Mouse (Mus musculus) right cerebral cortex, postnatal 36 days (tissue): ENCODE results near the gene Tmem30b.
"Not testable (repeated sequence)": the region's sequence is repeated elsewhere in the genome, so short reads cannot be mapped to it uniquely, and the experiment has no call there.

ENCODE experiments used
- DNase-seq, 2 experiments: peaks; one replicate each; pipeline ENCODE4 v3.0.0; 2022; ENCODE audit warnings: low spot score in 2 of 2, mixed read lengths in 1 of 2

Gene Tmem30b

GRCm38 (mm10) chr12:73546086-73546711 lies at the start of gene Tmem30b:
Tmem30b (minus strand) TSS chr12:73546392.
- no peak for DNase-seq

GRCm38 (mm10) chr12:73595226-73595625 lies 49.0 kb upstream of the Tmem30b start:
- no peak for DNase-seq

- DNase-seq = no peak
These were observed 48.1 kb upstream of the Tmem30b start for GRCm38 (mm10) chr12:73594177-73594745.

GRCm38 (mm10) chr12:73593021-73593798 lies 47.0 kb upstream of the Tmem30b start:
- peak in 1 of 2 experiments; percentile 5 for DNase-seq

GRCm38 (mm10) chr12:73591625-73592024 lies 45.4 kb upstream of the Tmem30b start:
- DNase-seq = no peak

- DNase-seq = no peak
These were observed 44.6 kb upstream of the Tmem30b start for GRCm38 (mm10) chr12:73590627-73591276.

- no peak for DNase-seq
These were observed 41.1 kb upstream of the Tmem30b start for GRCm38 (mm10) chr12:73587262-73587661.

- DNase-seq = no peak
These were observed 39.7 kb upstream of the Tmem30b start for GRCm38 (mm10) chr12:73585850-73586249.

- no peak for DNase-seq
These were observed 39.1 kb upstream of the Tmem30b start for GRCm38 (mm10) chr12:73585241-73585801.

GRCm38 (mm10) chr12:73584610-73585240 lies 38.5 kb upstream of the Tmem30b start, which contains the start of gene Prkch:
Prkch (plus strand) TSS chr12:73584796.
- DNase-seq = peak; percentile 58 to 59

GRCm38 (mm10) chr12:73583813-73584609 lies 37.8 kb upstream of the Tmem30b start:
- no peak for DNase-seq

- DNase-seq = no peak
These were observed 37.1 kb upstream of the Tmem30b start for GRCm38 (mm10) chr12:73583318-73583717.

GRCm38 (mm10) chr12:73580811-73581210 lies 34.6 kb upstream of the Tmem30b start:
- DNase-seq = no peak

GRCm38 (mm10) chr12:73578141-73578540 lies 31.9 kb upstream of the Tmem30b start:
- no peak for DNase-seq

GRCm38 (mm10) chr12:73574632-73575031 lies 28.4 kb upstream of the Tmem30b start:
- DNase-seq = no peak

GRCm38 (mm10) chr12:73565620-73565969 lies 19.4 kb upstream of the Tmem30b start:
- no peak for DNase-seq

- no peak for DNase-seq
These were observed 18.8 kb upstream of the Tmem30b start for GRCm38 (mm10) chr12:73564795-73565619.

- no peak for DNase-seq
These were observed 18.0 kb upstream of the Tmem30b start for GRCm38 (mm10) chr12:73564176-73564575.

GRCm38 (mm10) chr12:73563122-73563521 lies 16.9 kb upstream of the Tmem30b start:
- not testable (repeated sequence) for DNase-seq

GRCm38 (mm10) chr12:73560091-73560490 lies 13.9 kb upstream of the Tmem30b start:
- DNase-seq = no peak
